Mouse (Mus musculus) small intestine, adult 2 months (tissue): ENCODE measurements around the gene Mrpl41. TPM values are rescaled to one million over a fixed set of nuclear protein-coding genes. Genes with fewer than 3 reads are reported as not detected.

Experiments
- H3K27ac ChIP-seq: fragments of 200-500 bp; 2 replicates; pipeline ENCODE4 v1.5.1; 2012; ENCODE audit warnings: low read depth, low read length, control low read depth, inconsistent platforms; ENCODE audit not compliant: insufficient read depth
- H3K27me3 ChIP-seq: fragments of 200-500 bp; 2 replicates; pipeline ENCODE4 v1.6.1; 2012; ENCODE audit warnings: mild to moderate bottlenecking, moderate library complexity, low read length, inconsistent platforms; ENCODE audit not compliant: control insufficient read depth, insufficient read depth
- H3K36me3 ChIP-seq: fragments of 200-500 bp; 2 replicates; pipeline ENCODE4 v1.6.1; 2012; ENCODE audit warnings: mild to moderate bottlenecking, low read length, control low read depth, inconsistent platforms; ENCODE audit not compliant: control insufficient read depth, insufficient read depth
- H3K4me1 ChIP-seq: fragments of 200-500 bp; 2 replicates; pipeline ENCODE4 v1.6.1; 2012; ENCODE audit warnings: low read length, inconsistent platforms, mixed read lengths; ENCODE audit not compliant: control insufficient read depth, insufficient read depth, insufficient read length
- H3K4me3 ChIP-seq: fragments of 200-500 bp; 2 replicates; pipeline ENCODE4 v1.5.1; 2012; ENCODE audit warnings: low read depth, mild to moderate bottlenecking, control low read depth, inconsistent platforms, low read length, moderate library complexity
- CTCF ChIP-seq: fragments of 200-500 bp; IDR thresholded peaks from 2 replicates; pipeline ENCODE4 v1.5.1; 2012; ENCODE audit warnings: low read depth, mild to moderate bottlenecking, control low read depth, inconsistent platforms, low read length, moderate library complexity, mixed read lengths; ENCODE audit not compliant: insufficient replicate concordance, insufficient read length; ENCODE audit errors: extremely low read depth
- POLR2A ChIP-seq: fragments of 200-500 bp; IDR thresholded peaks from 2 replicates; pipeline ENCODE4 v1.6.1; 2012; ENCODE audit warnings: low read depth, mild to moderate bottlenecking, control low read depth, inconsistent platforms, low read length, moderate library complexity
- WGBS: fragments of 180-500 bp; shearing (Covaris S2); methylation state at CpG from one replicate; pipeline ENCODE4 v1.1.7; 2018; 5-methylcytosine and 5-hydroxymethylcytosine counted together
- polyA plus RNA-seq: library from polyadenylated mRNA; depleted of rRNA; stranded (reverse); fragments of >200 nt; gene quantifications from 2 replicates; pipeline ENCODE4 v1.2.3, GENCODE M21; 2012; rRNA removed

The Mrpl41 gene
- polyA plus RNA-seq, 1 experiment: 14.6 TPM

- H3K27ac ChIP-seq: no peak overlapping the region
- no peaks in the 10 kb centered on the region for H3K27me3 ChIP-seq
- H3K4me3 ChIP-seq: no peak overlapping the region
- 89% methylated on average over 5 of the region's 5 CpGs for WGBS
- peaks cover 8% of the 10 kb centered on the region for H3K4me1 ChIP-seq
- TF ChIP-seq POLR2A (no peak), CTCF (no peak)
- peaks cover 17% of the 10 kb centered on the region; the same call in 1 of the 2 replicates for H3K36me3 ChIP-seq
These were observed 45.3 kb downstream of the Mrpl41 start for GRCm38 (mm10) chr2:24929593-24929992.

GRCm38 (mm10) chr2:24929119-24929518 lies 45.8 kb downstream of the Mrpl41 start:
- Histone ChIP-seq H3K27ac (no peak overlapping the region), H3K27me3 (no peaks in the 10 kb centered on the region), H3K4me3 (no peak overlapping the region), H3K4me1 (peaks cover 8% of the 10 kb centered on the region), H3K36me3 (peaks cover 17% of the 10 kb centered on the region; the same call in 1 of the 2 replicates)
- WGBS: 51% methylated on average over 2 of the region's 2 CpGs
- no peak for TF ChIP-seq CTCF
- no peak for TF ChIP-seq POLR2A

GRCm38 (mm10) chr2:24927810-24928479 lies 47.0 kb downstream of the Mrpl41 start:
- Histone ChIP-seq H3K36me3 (peaks cover 17% of the 10 kb centered on the region; the same call in 1 of the 2 replicates), H3K4me3 (no peak overlapping the region), H3K27me3 (no peaks in the 10 kb centered on the region), H3K27ac (no peak overlapping the region), H3K4me1 (peaks cover 3% of the 10 kb centered on the region)
- WGBS: 48% methylated on average over 4 of the region's 4 CpGs
- TF ChIP-seq POLR2A (no peak), CTCF (no peak)

GRCm38 (mm10) chr2:24926965-24927358 lies 47.9 kb downstream of the Mrpl41 start:
- TF ChIP-seq POLR2A (no peak), CTCF (no peak)
- no peak overlapping the region for H3K4me3 ChIP-seq
- H3K27me3 ChIP-seq: no peaks in the 10 kb centered on the region
- 67% methylated on average over 7 of the region's 7 CpGs for WGBS
- no peak overlapping the region for H3K27ac ChIP-seq
- H3K36me3 ChIP-seq: peaks cover 17% of the 10 kb centered on the region; the same call in 1 of the 2 replicates
- H3K4me1 ChIP-seq: peaks cover 3% of the 10 kb centered on the region

GRCm38 (mm10) chr2:24926345-24926964 lies 48.4 kb downstream of the Mrpl41 start:
- Histone ChIP-seq H3K36me3 (peaks cover 17% of the 10 kb centered on the region; the same call in 1 of the 2 replicates), H3K27me3 (no peaks in the 10 kb centered on the region), H3K4me3 (no peak overlapping the region), H3K4me1 (peaks cover 3% of the 10 kb centered on the region), H3K27ac (no peak overlapping the region)
- no peak for TF ChIP-seq POLR2A
- TF ChIP-seq CTCF: no peak
- 86% methylated on average over 9 of the region's 9 CpGs for WGBS

- Histone ChIP-seq H3K36me3 (peaks cover 17% of the 10 kb centered on the region; the same call in 1 of the 2 replicates), H3K27me3 (no peaks in the 10 kb centered on the region), H3K4me3 (no peak overlapping the region), H3K27ac (no peak overlapping the region), H3K4me1 (peaks cover 3% of the 10 kb centered on the region)
- TF ChIP-seq POLR2A (no peak), CTCF (no peak)
- 86% methylated on average over 8 of the region's 8 CpGs for WGBS
These were observed 49.6 kb downstream of the Mrpl41 start for GRCm38 (mm10) chr2:24925284-24925683.

Other genes with a start within 250 kb of the Mrpl41 start
- gene Cacna1b, start 211.9 kb downstream of the Mrpl41 start, polyA plus RNA-seq: 3.5 and 4.9 TPM in 2 replicates
- 21.0 and 32.2 TPM in 2 replicates for gene Ehmt1, start 55.5 kb downstream of the Mrpl41 start, polyA plus RNA-seq
- 105 and 166 TPM in 2 replicates for gene Arrdc1, start 39.8 kb downstream of the Mrpl41 start, polyA plus RNA-seq
- gene Zmynd19, start 25.3 kb downstream of the Mrpl41 start, polyA plus RNA-seq: 1.7 and 3.2 TPM in 2 replicates
- gene Dph7, start 12.7 kb downstream of the Mrpl41 start, polyA plus RNA-seq: 4.1 and 7.1 TPM in 2 replicates
- gene Pnpla7, start 935 bp upstream of the Mrpl41 start, polyA plus RNA-seq: 7.4 and 20.5 TPM in 2 replicates
- 93.0 and 100 TPM in 2 replicates for gene Nsmf, start 79.3 kb upstream of the Mrpl41 start, polyA plus RNA-seq
- gene Entpd8, start 105.2 kb upstream of the Mrpl41 start, polyA plus RNA-seq: 149 and 281 TPM in 2 replicates
- 14.1 and 15.5 TPM in 2 replicates for gene Noxa1, start 120.1 kb upstream of the Mrpl41 start, polyA plus RNA-seq
- 24.4 and 39.0 TPM in 2 replicates for gene Nrarp, start 205.7 kb upstream of the Mrpl41 start, polyA plus RNA-seq
- gene Tor4a, start 221.8 kb upstream of the Mrpl41 start, polyA plus RNA-seq: 37.3 and 49.3 TPM in 2 replicates
- gene Nelfb, start 236.4 kb upstream of the Mrpl41 start, polyA plus RNA-seq: 21.8 and 37.2 TPM in 2 replicates
- gene Stpg3, start 239.5 kb upstream of the Mrpl41 start, polyA plus RNA-seq: not detected in 2 replicates
- 0.10 TPM in 1 of 2 replicates, not detected in the other for gene Fam166a, start 243.6 kb upstream of the Mrpl41 start, polyA plus RNA-seq
- gene Tubb4b, start 249.6 kb upstream of the Mrpl41 start, polyA plus RNA-seq: 481 and 881 TPM in 2 replicates